Mouse (Mus musculus) heart, postnatal 4 days (tissue): ENCODE results near the gene Als2cr12. TPM values are rescaled to one million over a fixed set of nuclear protein-coding genes. Genes with fewer than 3 reads are reported as not detected.
"Not testable (repeated sequence)": the region's sequence is repeated elsewhere in the genome, so short reads cannot be mapped to it uniquely, and the experiment has no call there.

ENCODE experiments used
- DNase-seq: peaks from one replicate; pipeline ENCODE4 v3.0.0; 2021
- total RNA-seq, 2 experiments: library from RNA; stranded (reverse); gene quantifications; 2 replicates each; pipeline ENCODE4 v1.2.3; 2021

Gene Als2cr12
- total RNA-seq, 2 experiments from 2014 or later = not detected

DNA sequence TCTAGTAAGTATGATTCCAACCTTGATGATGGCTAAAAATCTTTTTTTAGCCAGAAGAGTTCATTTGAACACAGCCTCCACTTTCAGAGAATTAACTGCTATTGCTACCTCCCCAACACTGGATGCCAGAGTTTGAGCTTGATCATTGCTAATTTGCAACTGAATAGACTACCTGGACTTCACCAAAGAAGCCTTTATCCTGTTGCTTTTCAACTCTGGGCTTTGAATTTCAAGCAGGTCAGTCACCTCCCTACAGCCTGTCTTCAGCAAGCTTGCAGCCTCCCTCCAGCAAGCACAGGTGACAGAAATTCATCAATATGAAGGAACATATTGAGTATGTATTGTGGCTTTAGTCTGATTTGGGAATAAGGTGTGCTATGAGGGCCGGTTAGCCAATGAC lies 6.4 kb downstream of the Als2cr12 start:
- DNase-seq = no peak

DNA sequence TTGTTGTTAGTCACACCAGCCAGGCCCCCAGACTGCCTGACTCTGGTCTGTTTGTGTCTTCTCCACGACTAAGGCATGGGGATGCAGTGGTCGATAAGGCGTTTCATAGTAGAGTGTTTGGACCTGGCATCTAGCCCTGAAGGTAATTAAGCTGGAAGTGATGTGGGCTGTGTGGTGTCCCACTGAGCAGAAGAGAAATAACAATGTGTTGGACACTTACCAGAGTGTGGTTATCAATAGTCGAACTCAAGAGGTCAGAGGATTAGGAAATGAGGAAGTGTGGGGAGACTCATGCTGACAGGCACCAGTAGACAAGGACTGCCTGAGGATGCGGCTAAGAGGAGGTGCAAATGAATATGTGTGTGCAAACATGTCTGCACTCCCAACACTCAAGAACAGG lies 17.4 kb downstream of the Als2cr12 start:
- not testable (repeated sequence) for DNase-seq

DNA sequence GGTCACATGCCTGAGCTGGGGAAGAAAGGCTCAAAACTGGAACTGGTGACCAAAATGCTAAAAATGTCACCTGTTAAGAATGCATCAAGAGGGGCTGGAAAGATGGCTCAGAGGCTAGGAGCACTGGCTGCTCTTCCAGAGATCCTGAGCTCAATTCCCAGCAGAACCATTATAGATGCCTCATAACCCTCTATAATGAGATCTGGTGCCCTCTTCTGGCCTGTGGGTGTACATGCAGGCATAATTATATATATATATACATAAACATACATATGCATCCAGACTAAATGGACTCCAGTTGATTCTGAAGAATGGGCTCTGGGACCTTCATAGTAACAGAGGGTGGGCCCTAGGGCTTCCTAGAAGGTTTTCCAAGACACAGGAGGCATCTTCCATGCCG lies 18.2 kb downstream of the Als2cr12 start:
- DNase-seq = peak; percentile 43

DNA sequence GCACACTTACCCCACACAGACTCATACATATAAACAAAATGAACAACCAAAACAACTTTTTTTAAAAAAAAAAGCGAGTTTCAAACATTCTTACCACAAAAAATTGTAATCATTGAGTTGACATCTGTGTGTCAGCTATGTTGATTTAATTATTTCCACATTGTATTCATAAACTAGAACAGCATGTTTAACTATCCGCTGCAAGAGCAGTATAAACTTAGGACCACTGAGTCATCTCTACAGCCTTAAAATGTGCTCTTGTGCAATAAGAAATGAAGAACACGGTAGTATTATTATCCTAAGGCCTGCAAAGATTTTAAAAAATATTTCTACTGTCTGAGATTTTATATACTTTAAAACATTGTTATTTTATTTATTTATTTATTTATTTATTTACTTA lies 20.8 kb downstream of the Als2cr12 start:
- DNase-seq = no peak

DNA sequence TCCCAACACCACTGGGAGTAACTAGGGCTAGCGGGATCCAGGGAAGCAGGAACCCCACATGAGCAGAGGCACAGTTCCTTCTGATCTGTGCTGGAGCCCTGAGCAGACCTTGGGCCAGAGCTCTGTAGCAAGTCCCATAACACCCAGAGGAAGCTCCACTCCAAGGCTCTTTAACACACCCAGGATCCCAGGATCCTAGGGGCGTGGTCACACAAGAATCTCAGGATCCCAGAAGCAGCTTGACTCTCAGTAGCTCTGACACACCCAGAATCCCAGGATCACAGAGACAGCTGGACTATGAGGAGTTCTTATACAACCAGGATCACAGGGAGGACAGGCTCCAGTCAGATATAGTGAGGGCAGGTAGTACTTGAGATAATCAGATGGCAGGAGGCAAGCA lies 23.7 kb downstream of the Als2cr12 start:
- DNase-seq = no peak

DNA sequence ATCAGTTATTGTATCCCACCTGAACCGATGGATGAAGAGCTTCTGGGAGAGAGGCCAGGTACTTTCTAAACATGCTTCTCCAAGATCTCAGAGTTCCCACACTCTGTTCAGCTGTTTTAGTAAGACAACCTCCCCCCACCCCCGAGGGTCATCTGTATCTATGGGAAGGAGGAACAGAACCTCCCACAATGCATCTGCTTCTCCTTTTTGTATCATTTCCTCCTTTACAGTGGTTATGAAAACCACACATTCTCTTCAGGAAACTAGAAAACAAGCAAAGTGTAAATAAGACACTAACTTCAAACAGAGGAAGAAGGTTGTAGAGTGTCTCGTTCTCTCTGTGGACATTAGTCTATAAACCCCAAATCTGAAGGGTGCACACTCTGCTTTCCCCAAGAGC lies 26.2 kb downstream of the Als2cr12 start:
- DNase-seq = not testable (repeated sequence)

DNA sequence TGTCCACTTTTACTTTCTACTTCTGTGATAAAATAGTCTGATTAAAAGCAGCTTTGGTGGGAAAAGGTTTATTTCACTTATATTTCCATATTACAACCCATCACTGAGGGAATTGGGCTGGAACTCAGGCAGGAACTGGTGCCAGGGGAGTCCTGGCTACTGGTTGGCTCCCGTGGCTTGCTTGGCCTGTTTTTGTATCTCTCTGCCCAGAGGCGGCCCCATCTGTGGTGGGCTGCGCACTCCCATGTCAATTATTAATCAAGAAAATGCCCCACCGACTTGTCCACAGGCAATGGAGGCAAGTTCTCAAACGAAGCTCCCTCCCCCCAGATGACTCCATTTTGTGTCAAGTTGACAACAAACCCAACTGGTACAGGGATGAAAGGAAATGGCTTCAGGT lies 27.6 kb downstream of the Als2cr12 start:
- DNase-seq = no peak

DNA sequence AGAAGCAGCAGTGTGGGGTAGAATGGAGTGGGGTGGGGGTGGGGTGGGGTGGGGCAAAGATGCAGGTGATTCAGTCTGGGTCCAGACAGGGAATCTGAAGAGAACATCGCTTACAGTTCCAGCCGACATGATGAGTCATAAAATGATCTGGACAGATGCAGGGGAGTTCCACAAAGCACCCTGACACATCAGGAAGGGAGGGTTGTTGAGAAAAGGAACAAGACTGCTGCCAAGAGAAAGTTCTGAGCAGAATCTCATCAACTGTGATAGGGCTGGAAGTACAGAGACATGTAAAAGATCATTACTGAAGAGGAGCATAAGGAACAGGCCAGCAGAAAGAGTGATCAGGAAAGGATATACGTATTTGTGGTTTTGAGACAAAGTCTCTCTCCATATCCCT lies 32.4 kb downstream of the Als2cr12 start:
- DNase-seq = not testable (repeated sequence)

- not testable (repeated sequence) for DNase-seq
These were observed 33.1 kb downstream of the Als2cr12 start for GRCm38 (mm10) chr1:58662671-58663070.

- DNase-seq = peak; percentile 70
These were observed 43.0 kb downstream of the Als2cr12 start for GRCm38 (mm10) chr1:58652480-58653403.

GRCm38 (mm10) chr1:58651571-58652456 lies 44.0 kb downstream of the Als2cr12 start:
- DNase-seq = not testable (repeated sequence)

GRCm38 (mm10) chr1:58628847-58629246 lies 66.9 kb downstream of the Als2cr12 start:
- DNase-seq = not testable (repeated sequence)

GRCm38 (mm10) chr1:58621996-58622748 lies 73.6 kb downstream of the Als2cr12 start:
- DNase-seq = peak; percentile 19

DNA sequence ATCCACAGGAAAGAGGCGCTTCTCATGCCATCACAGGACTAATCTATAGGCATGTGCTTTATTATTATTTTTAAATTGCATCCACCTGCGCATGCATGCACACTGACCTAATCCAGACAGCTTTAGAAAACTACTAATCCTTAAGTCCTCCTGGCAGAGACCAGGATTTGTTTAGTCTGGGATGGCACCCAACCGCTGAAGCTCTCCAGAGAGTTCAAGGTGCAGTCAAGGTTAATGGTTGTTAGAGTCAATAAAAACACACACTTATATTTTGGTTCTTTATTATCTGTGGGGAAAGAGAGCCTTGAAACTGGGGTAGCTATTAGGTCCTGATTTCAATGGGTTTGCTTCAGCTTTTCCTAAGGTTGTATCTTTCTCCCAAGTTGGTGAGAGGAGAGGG lies 74.5 kb downstream of the Als2cr12 start:
- DNase-seq = peak; percentile 10

DNA sequence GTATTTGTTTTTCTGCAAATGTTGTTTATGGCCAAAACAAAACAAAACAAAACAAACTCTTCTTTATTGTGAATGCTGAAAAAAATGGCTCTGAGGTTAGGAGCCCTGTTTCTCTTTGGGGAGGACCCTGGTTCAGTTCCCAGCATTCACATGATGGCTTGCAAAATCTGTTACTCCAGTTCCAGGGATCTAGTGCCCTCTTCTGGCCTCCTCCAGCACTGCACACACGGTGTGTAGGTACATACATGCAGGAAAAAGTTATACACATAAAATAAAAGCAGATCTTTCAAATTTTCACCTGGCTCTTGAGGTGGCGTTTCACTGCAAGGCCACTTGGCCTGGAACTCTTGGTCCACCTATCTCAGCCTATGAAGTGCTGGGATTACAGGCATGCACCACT lies 77.0 kb downstream of the Als2cr12 start:
- DNase-seq = no peak

DNA sequence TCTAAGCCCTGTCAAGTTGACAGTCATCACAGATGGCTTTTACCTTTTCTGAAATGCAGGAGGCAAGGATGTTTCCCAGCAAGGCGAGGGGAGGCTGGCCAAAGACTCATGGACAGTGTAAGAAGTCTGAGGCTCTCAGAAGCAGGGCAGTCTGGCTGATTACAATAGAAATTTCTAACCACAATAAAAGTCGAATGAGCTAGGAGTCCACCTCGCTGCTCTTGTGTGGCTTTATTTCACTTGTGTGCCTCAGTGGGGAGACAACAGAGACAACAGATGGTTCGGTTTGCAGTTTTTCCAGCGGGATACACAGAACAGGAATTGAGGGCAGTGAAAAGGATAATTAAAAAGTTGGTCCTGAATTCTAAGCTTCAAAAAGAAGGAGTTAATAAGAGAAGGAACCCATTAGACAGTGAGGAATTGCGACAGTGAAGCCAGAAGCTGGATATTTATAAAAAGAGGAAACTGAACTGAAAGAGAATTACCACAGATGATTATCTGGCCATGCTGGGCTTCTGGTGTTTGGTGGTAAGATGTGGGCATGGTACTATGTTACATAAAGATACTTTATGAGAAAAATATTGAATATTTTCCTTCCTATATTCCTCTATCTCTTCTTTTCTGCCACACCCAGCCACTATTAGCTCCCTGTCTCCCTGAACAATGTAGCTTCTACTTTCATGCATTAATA lies 77.7 kb downstream of the Als2cr12 start:
- DNase-seq = no peak

DNA sequence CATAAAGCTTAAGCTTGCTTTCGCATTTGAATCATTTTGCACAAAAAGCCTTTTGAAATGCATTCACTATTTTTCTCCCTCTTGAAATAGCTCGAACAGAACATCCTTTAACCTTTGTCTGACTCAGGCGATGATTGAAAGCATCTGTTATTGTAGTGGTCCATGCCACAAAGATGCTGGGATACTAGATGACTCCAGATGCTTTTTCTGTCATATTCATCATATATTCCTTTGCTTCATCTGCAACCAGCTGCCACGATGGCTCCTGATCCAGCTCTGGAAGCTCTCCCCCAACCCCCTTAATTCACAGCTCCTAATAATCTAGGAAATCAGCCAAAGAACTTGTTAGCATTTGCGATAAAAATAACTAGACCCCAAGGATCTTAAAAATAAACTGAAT lies 78.7 kb downstream of the Als2cr12 start:
- no peak for DNase-seq

GRCm38 (mm10) chr1:58616176-58616575 lies 79.6 kb downstream of the Als2cr12 start:
- no peak for DNase-seq

DNA sequence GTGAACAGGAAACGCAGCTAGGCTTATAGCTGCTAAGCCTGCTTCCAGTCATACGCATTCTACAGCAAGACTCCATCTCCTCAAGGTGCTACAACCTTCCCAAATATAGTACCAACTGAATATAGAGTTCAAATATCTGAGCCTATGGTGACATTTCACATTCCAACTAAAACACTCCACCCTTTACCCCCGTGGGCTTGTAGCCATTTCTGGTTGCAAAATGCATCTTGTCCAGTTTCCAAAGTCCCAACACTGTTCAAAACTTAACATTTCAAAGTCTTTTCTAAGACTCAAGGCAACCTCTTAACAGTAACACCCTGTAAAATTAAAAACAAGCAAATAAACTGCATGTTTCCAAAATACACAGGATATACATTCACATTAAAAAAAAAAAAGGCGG lies 80.6 kb downstream of the Als2cr12 start:
- DNase-seq = no peak

- DNase-seq = peak; percentile 20
These were observed 81.4 kb downstream of the Als2cr12 start for GRCm38 (mm10) chr1:58614424-58614823.

DNA sequence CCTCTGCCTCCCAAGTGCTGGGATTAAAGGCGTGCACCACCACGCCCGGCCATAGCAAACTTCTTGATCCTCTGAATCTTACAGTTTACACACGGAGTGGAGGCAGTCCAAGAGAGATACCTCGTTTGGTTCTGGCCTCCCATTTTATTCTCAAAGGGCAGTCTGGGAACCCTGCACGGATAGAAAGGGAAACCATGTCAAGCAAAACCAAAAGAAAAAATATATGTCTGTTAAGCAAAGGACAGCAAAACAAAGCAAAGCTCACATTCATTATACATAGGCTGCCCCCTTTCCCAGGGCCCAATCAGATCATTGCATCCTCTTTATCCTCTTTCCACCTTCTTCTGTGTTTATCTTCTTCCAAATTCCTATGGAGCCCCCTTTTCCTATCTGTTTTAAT lies 82.0 kb downstream of the Als2cr12 start:
- DNase-seq = peak; percentile 35

GRCm38 (mm10) chr1:58610611-58611010 lies 85.2 kb downstream of the Als2cr12 start:
- DNase-seq = no peak
